Mouse (Mus musculus) limb, embryonic 10.5 days (tissue): Measurements from ENCODE around the gene Gm11627. TPM values are rescaled to one million over a fixed set of nuclear protein-coding genes. Genes with fewer than 3 reads are reported as not detected.
A peak's percentile ranks its signal among the peaks of the same experiment; 100 is the strongest.
"Not testable (repeated sequence)": the region's sequence is repeated elsewhere in the genome, so short reads cannot be mapped to it uniquely, and the experiment has no call there.

ENCODE experiments used
- DNase-seq: peaks from one replicate; pipeline ENCODE4 v3.0.0-alpha.2; 2017; ENCODE audit warnings: low spot score
- H3K27ac ChIP-seq: fragments of 300-500 bp; sonication (generic); 2 replicates; pipeline ENCODE4 v1.5.1; 2016; ENCODE audit warnings: mild to moderate bottlenecking
- H3K27me3 ChIP-seq: fragments of 300-500 bp; sonication (generic); 2 replicates; pipeline ENCODE4 v1.6.1; 2016; ENCODE audit warnings: low read depth, mild to moderate bottlenecking; ENCODE audit not compliant: poor library complexity, severe bottlenecking
- H3K36me3 ChIP-seq: fragments of 300-500 bp; sonication (generic); 2 replicates; pipeline ENCODE4 v1.6.1; 2016; ENCODE audit warnings: mild to moderate bottlenecking, moderate library complexity
- H3K4me1 ChIP-seq: fragments of 300-500 bp; sonication (generic); 2 replicates; pipeline ENCODE4 v1.6.1; 2016
- H3K4me3 ChIP-seq: fragments of 300-500 bp; sonication (generic); 2 replicates; pipeline ENCODE4 v1.5.1; 2016; ENCODE audit warnings: mild to moderate bottlenecking, moderate library complexity
- H3K9me3 ChIP-seq: fragments of 300-500 bp; sonication (generic); replicated peaks from 2 replicates; pipeline ENCODE4 v1.6.1; 2016; ENCODE audit warnings: mild to moderate bottlenecking
- WGBS: fragments of 180-500 bp; shearing (Covaris S2); methylation state at CpG from one replicate; pipeline ENCODE4 v1.1.7; 2016; 5-methylcytosine and 5-hydroxymethylcytosine counted together
- polyA plus RNA-seq: library from polyadenylated mRNA; unstranded; fragments of >200 nt; fragmentation: Nextera tagmentation; extraction: Ambion mirVana; gene quantifications from 2 replicates; pipeline ENCODE4 v1.2.1, GENCODE M21; 2016

The Gm11627 gene
- polyA plus RNA-seq, 1 experiment from 2014 or later, result 3.3 TPM

GRCm38 (mm10) chr11:102607686-102608548, 28.7 kb upstream of the Gm11627 start:
- DNase-seq, result peak; percentile 56
- peaks cover 51% of the 10 kb centered on the region for H3K4me1 ChIP-seq

DNA sequence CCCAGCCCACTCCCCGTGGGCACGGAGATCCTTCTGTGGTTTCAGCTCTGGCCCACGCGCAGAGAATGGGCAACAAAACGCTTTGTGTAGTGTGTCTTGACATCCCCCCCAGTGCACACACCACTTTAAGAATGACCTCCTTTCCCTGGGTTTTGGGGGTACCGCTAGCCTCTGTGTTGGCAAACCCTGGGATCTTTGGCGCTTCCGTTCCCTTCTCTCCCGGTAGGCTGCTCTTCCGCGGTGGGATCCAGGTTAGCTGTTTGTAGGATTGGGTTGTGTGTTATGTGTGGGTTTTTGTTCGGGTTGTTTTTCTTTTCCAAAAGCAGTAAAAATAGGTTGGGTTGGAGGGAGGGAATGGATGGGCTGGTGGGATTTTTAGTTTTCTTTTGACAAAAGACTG, 27.9 kb upstream of the Gm11627 start:
- WGBS, result 1% methylated on average over 12 of the region's 12 CpGs
- H3K27ac ChIP-seq, result peak overlapping the region; percentile 99
- not testable (repeated sequence) for H3K9me3 ChIP-seq, DNase-seq, H3K27me3 ChIP-seq
- H3K4me1 ChIP-seq, result peaks cover 54% of the 10 kb centered on the region
- peak overlapping the region; percentile 87 for H3K4me3 ChIP-seq
- peaks cover 19% of the 10 kb centered on the region for H3K36me3 ChIP-seq

More at GRCm38 (mm10) chr11:102607686-102608548, 28.7 kb upstream of the Gm11627 start:
- under 1% methylated on average over 10 of the region's 10 CpGs for WGBS
- no peaks in the 10 kb centered on the region for H3K9me3 ChIP-seq
- H3K27me3 ChIP-seq, result no peaks in the 10 kb centered on the region
- peak overlapping the region; percentile 99 for H3K27ac ChIP-seq
- peaks cover 19% of the 10 kb centered on the region for H3K36me3 ChIP-seq
- peak overlapping the region; percentile 87 for H3K4me3 ChIP-seq

DNA sequence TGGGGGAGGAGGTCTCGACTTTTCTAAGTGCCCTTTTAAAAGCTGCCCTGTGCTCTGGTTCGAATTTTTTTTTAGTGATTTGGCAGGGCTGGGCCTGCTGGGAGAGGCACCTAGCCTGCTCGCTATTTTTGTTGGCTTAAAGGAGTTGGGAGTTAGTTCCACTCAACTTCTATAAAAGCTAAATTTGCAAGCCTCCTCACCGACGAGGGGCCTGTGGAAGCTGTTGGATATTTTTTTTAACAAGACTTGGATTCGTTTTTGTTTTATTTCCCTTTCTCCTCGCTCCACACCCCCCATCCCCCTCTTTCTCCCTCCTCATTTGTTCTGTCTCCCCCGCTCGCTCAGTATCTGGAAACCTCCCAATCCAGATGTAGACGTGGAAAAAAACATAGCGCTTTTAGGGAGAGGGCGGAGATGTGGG, 27.5 kb upstream of the Gm11627 start:
- Histone ChIP-seq H3K4me3 (peak overlapping the region; percentile 87), H3K4me1 (peaks cover 53% of the 10 kb centered on the region), H3K9me3 (no peaks in the 10 kb centered on the region), H3K27ac (peak overlapping the region; percentile 99), H3K36me3 (peaks cover 19% of the 10 kb centered on the region), H3K27me3 (no peaks in the 10 kb centered on the region)
- peak; percentile 57 for DNase-seq
- under 1% methylated on average over 12 of the region's 12 CpGs for WGBS

DNA sequence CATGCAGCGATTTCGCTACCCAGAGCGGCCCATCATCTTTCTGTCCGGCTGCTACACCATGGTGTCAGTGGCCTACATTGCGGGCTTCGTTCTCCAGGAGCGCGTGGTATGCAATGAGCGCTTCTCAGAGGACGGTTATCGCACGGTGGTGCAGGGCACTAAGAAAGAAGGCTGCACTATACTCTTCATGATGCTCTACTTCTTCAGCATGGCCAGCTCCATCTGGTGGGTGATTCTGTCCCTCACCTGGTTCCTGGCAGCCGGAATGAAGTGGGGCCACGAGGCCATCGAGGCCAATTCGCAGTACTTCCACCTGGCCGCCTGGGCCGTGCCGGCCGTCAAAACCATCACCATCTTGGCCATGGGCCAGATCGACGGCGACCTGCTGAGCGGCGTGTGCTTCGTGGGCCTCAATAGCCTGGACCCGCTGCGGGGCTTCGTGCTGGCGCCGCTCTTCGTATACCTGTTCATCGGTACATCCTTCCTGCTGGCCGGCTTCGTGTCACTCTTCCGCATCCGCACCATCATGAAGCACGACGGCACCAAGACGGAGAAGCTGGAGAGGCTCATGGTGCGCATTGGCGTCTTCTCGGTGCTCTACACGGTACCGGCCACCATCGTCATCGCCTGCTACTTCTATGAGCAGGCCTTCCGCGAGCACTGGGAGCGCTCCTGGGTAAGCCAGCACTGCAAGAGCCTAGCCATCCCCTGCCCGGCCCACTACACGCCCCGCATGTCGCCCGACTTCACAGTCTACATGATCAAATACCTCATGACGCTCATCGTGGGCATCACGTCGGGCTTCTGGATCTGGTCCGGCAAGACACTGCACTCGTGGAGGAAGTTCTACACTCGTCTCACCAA, 26.5 kb upstream of the Gm11627 start:
- WGBS, result under 1% methylated on average over 62 of the region's 62 CpGs
- H3K4me1 ChIP-seq, result peaks cover 43% of the 10 kb centered on the region
- H3K36me3 ChIP-seq, result peaks cover 19% of the 10 kb centered on the region

GRCm38 (mm10) chr11:102604777-102605552, 25.7 kb upstream of the Gm11627 start:
- Histone ChIP-seq H3K36me3 (peaks cover 19% of the 10 kb centered on the region), H3K27me3 (no peaks in the 10 kb centered on the region), H3K9me3 (no peaks in the 10 kb centered on the region), H3K4me1 (peaks cover 35% of the 10 kb centered on the region), H3K27ac (peak overlapping the region; percentile 99), H3K4me3 (peak overlapping the region; percentile 87)
- under 1% methylated on average over 74 of the region's 74 CpGs for WGBS
- no peak for DNase-seq

More for the DNA sequence above, 26.5 kb upstream of the Gm11627 start:
- DNase-seq, result peak; percentile 76
- Histone ChIP-seq H3K27me3 (no peaks in the 10 kb centered on the region), H3K9me3 (no peaks in the 10 kb centered on the region), H3K4me3 (peak overlapping the region; percentile 87), H3K27ac (peak overlapping the region; percentile 99)

- H3K4me1 ChIP-seq, result peaks cover 26% of the 10 kb centered on the region
- under 1% methylated on average over 31 of the region's 31 CpGs for WGBS
- peak within 1 kb of the TSS; percentile 87 for H3K4me3 ChIP-seq
- H3K27me3 ChIP-seq, result no peaks in the 10 kb centered on the region
- H3K27ac ChIP-seq, result peak within 1 kb of the TSS; percentile 99
- peaks cover 18% of the 10 kb centered on the region for H3K36me3 ChIP-seq
- H3K9me3 ChIP-seq, result no peaks in the 10 kb centered on the region
- DNase-seq, result peak; percentile 99
Observed at GRCm38 (mm10) chr11:102604010-102604584, 24.8 kb upstream of the Gm11627 start, which contains the start of gene Fzd2. Fzd2 (plus strand) TSS chr11:102604396.

- Histone ChIP-seq H3K9me3 (no peaks in the 10 kb centered on the region), H3K4me1 (peaks cover 20% of the 10 kb centered on the region), H3K27ac (peak overlapping the region; percentile 99), H3K36me3 (peaks cover 13% of the 10 kb centered on the region), H3K4me3 (peak overlapping the region; percentile 87), H3K27me3 (no peaks in the 10 kb centered on the region)
- 0% methylated on average over 10 of the region's 10 CpGs for WGBS
- peak; percentile 84 for DNase-seq
Observed at GRCm38 (mm10) chr11:102603496-102603850, 24.2 kb upstream of the Gm11627 start.

GRCm38 (mm10) chr11:102602816-102603495, 23.7 kb upstream of the Gm11627 start:
- H3K36me3 ChIP-seq, result peaks cover 12% of the 10 kb centered on the region
- peak overlapping the region; percentile 87 for H3K4me3 ChIP-seq
- no peaks in the 10 kb centered on the region for H3K27me3 ChIP-seq
- 2% methylated on average over 13 of the region's 13 CpGs for WGBS
- DNase-seq, result no peak
- H3K9me3 ChIP-seq, result no peaks in the 10 kb centered on the region
- H3K27ac ChIP-seq, result peak overlapping the region; percentile 99
- H3K4me1 ChIP-seq, result peaks cover 15% of the 10 kb centered on the region

DNA sequence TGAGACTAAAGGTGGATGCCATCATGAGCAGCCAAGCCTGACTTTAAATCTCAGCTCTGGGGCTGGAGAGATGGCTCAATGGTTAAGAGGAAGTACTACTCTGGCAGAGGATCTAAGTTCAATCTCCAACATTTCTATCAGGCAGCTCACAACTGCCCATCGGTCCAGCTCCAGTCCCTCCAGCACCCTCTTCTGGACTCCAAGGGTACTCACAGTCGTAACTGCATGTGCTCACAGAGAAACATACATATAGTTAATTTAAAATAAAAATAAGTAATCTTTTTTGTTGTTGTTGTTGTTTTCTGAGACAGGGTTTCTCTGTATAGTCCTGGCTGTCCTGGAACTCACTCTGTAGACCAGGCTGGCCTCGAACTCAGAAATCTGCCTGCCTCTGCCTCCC, 20.7 kb upstream of the Gm11627 start:
- Histone ChIP-seq H3K4me3 (no peak overlapping the region), H3K27ac (no peak overlapping the region), H3K4me1 (peaks cover 32% of the 10 kb centered on the region), H3K9me3 (no peaks in the 10 kb centered on the region), H3K27me3 (no peaks in the 10 kb centered on the region), H3K36me3 (no peaks in the 10 kb centered on the region)
- 90% methylated on average over 3 of the region's 3 CpGs for WGBS
- no peak for DNase-seq

GRCm38 (mm10) chr11:102595341-102595820, 16.1 kb upstream of the Gm11627 start:
- no peaks in the 10 kb centered on the region for H3K36me3 ChIP-seq
- peak; percentile 87 for DNase-seq
- peak overlapping the region; percentile 92 for H3K27ac ChIP-seq
- WGBS, result 5% methylated on average over 4 of the region's 4 CpGs
- no peaks in the 10 kb centered on the region for H3K9me3 ChIP-seq
- peak overlapping the region; percentile 26 for H3K4me3 ChIP-seq
- H3K4me1 ChIP-seq, result peaks cover 26% of the 10 kb centered on the region
- H3K27me3 ChIP-seq, result no peaks in the 10 kb centered on the region

DNA sequence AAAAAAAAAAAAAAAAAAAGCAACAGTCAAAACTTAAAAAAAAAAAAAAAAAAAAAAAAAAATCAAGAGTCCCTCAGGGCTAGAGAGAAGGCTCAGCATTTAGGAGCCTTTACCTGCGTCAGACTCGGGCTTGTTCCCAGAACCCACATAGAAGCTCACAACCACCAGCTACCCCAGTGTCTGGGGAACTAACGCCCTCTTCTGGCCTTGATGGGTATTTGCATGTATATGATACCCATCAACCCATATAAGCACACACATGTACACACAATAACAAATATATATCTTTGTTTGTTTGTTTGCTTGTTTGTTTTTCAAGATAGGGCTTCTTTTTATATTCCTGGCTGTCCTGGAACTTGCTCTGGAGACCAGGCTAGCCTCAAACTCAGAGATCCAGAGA, 8.3 kb upstream of the Gm11627 start:
- Histone ChIP-seq H3K4me1 (peaks cover 5% of the 10 kb centered on the region), H3K27ac (no peak overlapping the region), H3K9me3 (no peaks in the 10 kb centered on the region), H3K36me3 (no peaks in the 10 kb centered on the region), H3K27me3 (peaks cover 6% of the 10 kb centered on the region), H3K4me3 (no peak overlapping the region)
- no peak for DNase-seq
- WGBS, result 79% methylated on average over 3 of the region's 3 CpGs
